Mouse (Mus musculus) heart, embryonic 16.5 days (tissue): ENCODE measurements at regions not wholly inside any gene's neighbourhood (a gene's known extent, or its start where the extent isn't known, plus 50 kb on each side); places are given as distances from the start of the nearest gene placed in this dataset.

Experiments used
- ATAC-seq: fragments of 200-750 bp; cut with Nextera tagmentation; replicated peaks from 2 replicates; pipeline ENCODE4 v1.8.0; 2017; ENCODE audit warnings: moderate number of reproducible peaks; ENCODE audit not compliant: insufficient read depth, low FRiP score; ENCODE audit errors: extremely low read depth
- H3K27ac ChIP-seq: fragments of 300-500 bp; sonication (generic); 2 replicates; pipeline ENCODE4 v1.5.1; 2014; ENCODE audit warnings: mild to moderate bottlenecking, low read length, control low read depth, moderate library complexity
- H3K27me3 ChIP-seq: fragments of 300-500 bp; sonication (generic); 2 replicates; pipeline ENCODE4 v1.6.1; 2014; ENCODE audit warnings: low read length, mixed read lengths; ENCODE audit not compliant: control insufficient read depth, insufficient read depth
- H3K36me3 ChIP-seq: fragments of 300-500 bp; sonication (generic); 2 replicates; pipeline ENCODE4 v1.6.1; 2014; ENCODE audit not compliant: control insufficient read depth, insufficient read depth
- H3K4me1 ChIP-seq: fragments of 300-500 bp; sonication (generic); 2 replicates; pipeline ENCODE4 v1.6.1; 2014; ENCODE audit warnings: low read length, mixed read lengths; ENCODE audit not compliant: control insufficient read depth, insufficient read depth
- H3K4me2 ChIP-seq: fragments of 300-500 bp; sonication (generic); 2 replicates; pipeline ENCODE4 v1.6.1; 2014; ENCODE audit warnings: low read depth, mild to moderate bottlenecking, control low read depth, low read length
- H3K4me3 ChIP-seq: fragments of 300-500 bp; sonication (generic); 2 replicates; pipeline ENCODE4 v1.5.1; 2014; ENCODE audit warnings: mild to moderate bottlenecking, control low read depth, low read length
- H3K9ac ChIP-seq: fragments of 300-500 bp; sonication (generic); 2 replicates; pipeline ENCODE4 v1.6.1; 2014; ENCODE audit warnings: low read length, control low read depth
- H3K9me3 ChIP-seq: fragments of 300-500 bp; sonication (generic); replicated peaks from 2 replicates; pipeline ENCODE4 v1.6.1; 2016; ENCODE audit warnings: low read length; ENCODE audit not compliant: control insufficient read depth
- WGBS: fragments of 180-500 bp; shearing (Covaris S2); extraction: QIAGEN DNeasy Blood & Tissue Kit; methylation state at CpG from one replicate; pipeline ENCODE4 v1.1.7; 2014; 5-methylcytosine and 5-hydroxymethylcytosine counted together

DNA sequence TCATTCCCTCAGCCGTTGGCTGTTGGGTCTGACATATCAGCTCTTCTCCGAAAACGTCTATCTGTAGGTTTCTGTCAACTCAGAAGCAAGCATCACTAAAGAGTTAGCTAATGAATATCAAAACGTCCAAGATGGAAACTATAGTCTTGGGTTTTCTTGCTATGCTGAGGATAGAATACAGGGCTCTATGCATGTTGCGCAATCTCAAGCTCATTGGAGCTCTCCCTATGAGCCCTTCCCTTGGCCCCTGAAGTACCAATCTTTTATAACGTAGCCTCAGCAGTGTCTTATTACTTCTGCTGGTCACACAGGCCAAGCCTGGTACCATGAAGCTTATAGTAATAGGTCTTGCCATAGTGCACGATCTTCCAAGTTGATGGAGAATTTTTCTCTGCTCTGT is 122.1 kb upstream of the 4930412O13Rik start:
- no peaks in the 10 kb centered on the region for H3K27me3 ChIP-seq
- no peaks in the 10 kb centered on the region for H3K4me1 ChIP-seq
- H3K36me3 ChIP-seq: no peaks in the 10 kb centered on the region
- no peak overlapping the region for H3K4me3 ChIP-seq
- H3K9me3 ChIP-seq: no peaks in the 10 kb centered on the region
- H3K27ac ChIP-seq: no peak overlapping the region
- 80% methylated on average over 7 of the region's 7 CpGs for WGBS
- H3K9ac ChIP-seq: no peak overlapping the region
- H3K4me2 ChIP-seq: no peak overlapping the region
- no peak for ATAC-seq

DNA sequence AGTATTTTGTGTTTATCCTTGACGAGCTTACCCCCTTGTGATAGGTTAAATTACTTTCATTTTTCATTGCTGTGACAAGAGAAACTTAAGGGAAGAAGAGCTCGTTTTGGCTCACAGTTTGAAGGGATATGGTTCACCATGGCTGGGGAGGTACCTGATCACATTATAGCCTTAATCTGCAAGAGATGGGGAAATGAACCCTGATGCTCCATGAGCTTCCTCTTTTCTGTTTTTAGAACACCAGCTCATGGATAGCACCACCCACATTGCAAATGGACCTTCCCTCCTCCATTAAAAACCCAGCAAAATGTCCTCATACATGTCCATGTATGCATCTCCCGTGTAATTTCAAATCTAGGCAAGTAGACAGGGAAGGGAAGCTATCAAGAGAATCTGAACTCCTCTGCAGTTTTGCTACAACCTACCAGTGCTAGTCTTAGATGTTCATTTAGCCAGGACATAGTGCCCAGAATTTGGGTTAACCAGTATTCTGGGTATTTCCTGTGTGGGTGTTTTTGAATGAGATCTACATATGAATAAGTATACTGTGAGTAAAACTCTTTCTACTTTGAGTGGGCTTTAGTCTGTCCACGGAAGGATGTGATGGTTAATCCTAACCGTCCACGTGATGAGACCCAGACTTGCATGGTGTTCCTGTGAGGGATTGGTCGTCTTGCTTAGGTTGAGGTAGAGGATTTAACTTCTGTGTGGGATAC is 121.5 kb upstream of the 4930412O13Rik start:
- Histone ChIP-seq H3K27me3 (no peaks in the 10 kb centered on the region), H3K4me3 (no peak overlapping the region), H3K9ac (no peak overlapping the region), H3K27ac (no peak overlapping the region), H3K9me3 (no peaks in the 10 kb centered on the region), H3K4me1 (no peaks in the 10 kb centered on the region), H3K4me2 (no peak overlapping the region), H3K36me3 (no peaks in the 10 kb centered on the region)
- WGBS: 73% methylated on average over 7 of the region's 7 CpGs
- no peak for ATAC-seq

DNA sequence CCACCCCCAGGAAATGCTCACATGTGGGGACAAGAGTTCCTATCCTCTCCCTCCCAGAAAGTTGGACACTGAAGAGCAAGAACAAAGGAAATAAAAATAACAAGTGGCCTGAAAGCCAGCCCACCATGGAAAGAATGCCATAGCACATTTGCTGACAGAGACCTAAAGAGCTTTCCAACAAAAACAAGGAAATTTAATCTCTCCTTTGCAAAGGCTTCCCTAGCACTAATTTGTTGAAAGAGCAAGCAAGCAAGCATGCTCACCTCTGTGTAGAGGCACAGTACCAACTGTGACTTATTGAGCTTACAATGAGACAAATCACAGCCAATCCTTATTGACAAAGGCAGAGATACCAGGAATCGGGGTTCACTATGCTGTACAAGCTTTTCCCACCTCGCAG is 100.9 kb upstream of the 4930412O13Rik start:
- no peaks in the 10 kb centered on the region for H3K9me3 ChIP-seq
- no peak overlapping the region for H3K4me3 ChIP-seq
- peak; percentile 41; the same call in 1 of the 2 replicates for ATAC-seq
- no peaks in the 10 kb centered on the region for H3K36me3 ChIP-seq
- no peak overlapping the region for H3K9ac ChIP-seq
- H3K4me2 ChIP-seq: no peak overlapping the region
- no peaks in the 10 kb centered on the region for H3K27me3 ChIP-seq
- WGBS: 52% methylated on average over 2 of the region's 2 CpGs
- no peak overlapping the region for H3K27ac ChIP-seq
- no peaks in the 10 kb centered on the region for H3K4me1 ChIP-seq

DNA sequence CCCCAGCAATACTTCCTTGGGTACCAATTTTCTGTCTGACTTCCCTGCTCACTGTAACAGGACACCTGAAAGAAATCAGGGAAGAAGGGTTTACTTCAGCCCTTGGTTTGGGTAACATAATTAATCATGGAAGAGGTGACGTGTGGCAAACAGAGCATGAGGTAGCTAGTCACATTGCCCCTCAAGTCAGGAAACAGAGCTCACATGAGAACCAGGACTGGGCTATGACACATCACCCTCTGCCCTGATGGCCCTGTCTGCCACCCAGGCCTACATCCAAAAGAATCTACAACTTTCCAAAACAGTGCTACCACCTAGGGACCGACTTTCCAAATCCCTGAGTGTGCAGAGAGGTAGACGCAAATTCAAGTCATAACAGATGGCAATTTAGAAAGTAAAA is 98.4 kb upstream of the 4930412O13Rik start:
- Histone ChIP-seq H3K27ac (no peak overlapping the region), H3K36me3 (no peaks in the 10 kb centered on the region), H3K4me2 (no peak overlapping the region), H3K4me3 (no peak overlapping the region), H3K9ac (no peak overlapping the region), H3K9me3 (no peaks in the 10 kb centered on the region), H3K27me3 (no peaks in the 10 kb centered on the region), H3K4me1 (no peaks in the 10 kb centered on the region)
- WGBS: 77% methylated on average over 3 of the region's 3 CpGs
- no peak for ATAC-seq

GRCm38 (mm10) chr2:9791970-9792369 is 89.1 kb upstream of the 4930412O13Rik start:
- no peaks in the 10 kb centered on the region for H3K4me1 ChIP-seq

DNA sequence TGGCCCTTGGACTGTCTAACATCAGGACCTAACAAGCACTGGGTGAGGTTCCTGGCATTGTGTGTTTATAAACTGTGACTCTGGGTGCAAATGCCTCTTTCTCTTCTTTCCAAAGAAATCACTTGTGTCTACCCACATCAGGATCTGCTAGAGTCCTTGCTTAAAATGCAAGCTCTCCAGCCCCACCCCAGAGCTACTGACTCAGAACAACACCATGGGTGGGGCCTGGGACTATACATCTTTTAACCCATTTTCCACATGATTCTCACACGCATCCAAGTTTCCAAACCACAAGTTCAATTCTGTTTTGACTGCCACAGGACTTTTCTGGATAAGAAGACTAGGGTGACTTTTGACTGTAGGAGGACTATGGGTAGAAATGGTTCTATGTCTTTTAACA is 88.7 kb upstream of the 4930412O13Rik start:
- no peak overlapping the region for H3K9ac ChIP-seq
- WGBS: 83% methylated on average over 1 of the region's 1 CpGs
- no peaks in the 10 kb centered on the region for H3K27me3 ChIP-seq
- no peak for ATAC-seq
- no peak overlapping the region for H3K27ac ChIP-seq
- no peaks in the 10 kb centered on the region for H3K4me1 ChIP-seq
- no peak overlapping the region for H3K4me2 ChIP-seq
- H3K4me3 ChIP-seq: no peak overlapping the region
- H3K36me3 ChIP-seq: no peaks in the 10 kb centered on the region
- H3K9me3 ChIP-seq: no peaks in the 10 kb centered on the region

More at GRCm38 (mm10) chr2:9791970-9792369, 89.1 kb upstream of the 4930412O13Rik start:
- Histone ChIP-seq H3K27ac (no peak overlapping the region), H3K9ac (no peak overlapping the region), H3K27me3 (no peaks in the 10 kb centered on the region), H3K4me3 (no peak overlapping the region), H3K9me3 (no peaks in the 10 kb centered on the region), H3K4me2 (no peak overlapping the region), H3K36me3 (no peaks in the 10 kb centered on the region)
- 79% methylated on average over 1 of the region's 1 CpGs for WGBS
- ATAC-seq: no peak

DNA sequence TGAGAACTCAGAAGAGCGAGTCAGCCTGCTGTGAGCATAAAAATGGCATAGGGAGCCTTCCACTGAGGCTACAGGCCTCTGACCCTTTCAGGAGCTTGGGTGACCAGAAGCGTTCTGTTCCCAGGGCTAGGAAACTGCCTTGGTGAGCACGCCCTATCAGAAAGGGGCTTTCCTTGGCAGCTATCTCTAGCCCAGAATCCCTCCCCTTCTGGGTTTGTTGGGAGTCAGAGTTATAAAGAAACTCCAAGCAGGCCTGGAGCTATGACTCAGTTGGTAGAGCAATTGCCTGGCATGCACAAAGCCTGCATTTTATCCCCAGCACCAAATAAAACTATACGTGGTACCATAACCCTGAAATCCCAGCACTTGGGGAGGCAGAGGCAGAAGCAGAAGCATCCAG is 85.7 kb upstream of the 4930412O13Rik start:
- ATAC-seq: no peak
- Histone ChIP-seq H3K4me2 (no peak overlapping the region), H3K4me3 (no peak overlapping the region), H3K27me3 (no peaks in the 10 kb centered on the region), H3K9ac (no peak overlapping the region), H3K4me1 (no peaks in the 10 kb centered on the region), H3K27ac (no peak overlapping the region), H3K9me3 (no peaks in the 10 kb centered on the region), H3K36me3 (no peaks in the 10 kb centered on the region)
- WGBS: 49% methylated on average over 4 of the region's 4 CpGs

GRCm38 (mm10) chr2:9801484-9801883 is 79.6 kb upstream of the 4930412O13Rik start:
- Histone ChIP-seq H3K27ac (no peak overlapping the region), H3K4me3 (no peak overlapping the region), H3K9me3 (no peaks in the 10 kb centered on the region), H3K4me1 (no peaks in the 10 kb centered on the region), H3K36me3 (no peaks in the 10 kb centered on the region), H3K9ac (no peak overlapping the region), H3K27me3 (no peaks in the 10 kb centered on the region), H3K4me2 (no peak overlapping the region)
- no peak for ATAC-seq
- WGBS: 60% methylated on average over 8 of the region's 8 CpGs

- Histone ChIP-seq H3K4me3 (no peak overlapping the region), H3K36me3 (no peaks in the 10 kb centered on the region), H3K9ac (no peak overlapping the region), H3K4me2 (no peak overlapping the region), H3K9me3 (no peaks in the 10 kb centered on the region), H3K4me1 (no peaks in the 10 kb centered on the region), H3K27me3 (no peaks in the 10 kb centered on the region), H3K27ac (no peak overlapping the region)
- no peak for ATAC-seq
- 36% methylated on average over 3 of the region's 3 CpGs for WGBS
Measured at GRCm38 (mm10) chr2:9804306-9804705, 76.7 kb upstream of the 4930412O13Rik start.
